Mouse (Mus musculus) retina, adult 2 months (tissue): ENCODE data around the gene Sema6d.

Source experiments
- DNase-seq: peaks from one replicate; pipeline ENCODE4 v3.0.0-alpha.2; 2012; ENCODE audit warnings: low read depth, low spot score

The Sema6d gene

GRCm38 (mm10) chr2:124612727-124613510 lies 523.1 kb downstream of the Sema6d start:
- DNase-seq, result no peak

DNA sequence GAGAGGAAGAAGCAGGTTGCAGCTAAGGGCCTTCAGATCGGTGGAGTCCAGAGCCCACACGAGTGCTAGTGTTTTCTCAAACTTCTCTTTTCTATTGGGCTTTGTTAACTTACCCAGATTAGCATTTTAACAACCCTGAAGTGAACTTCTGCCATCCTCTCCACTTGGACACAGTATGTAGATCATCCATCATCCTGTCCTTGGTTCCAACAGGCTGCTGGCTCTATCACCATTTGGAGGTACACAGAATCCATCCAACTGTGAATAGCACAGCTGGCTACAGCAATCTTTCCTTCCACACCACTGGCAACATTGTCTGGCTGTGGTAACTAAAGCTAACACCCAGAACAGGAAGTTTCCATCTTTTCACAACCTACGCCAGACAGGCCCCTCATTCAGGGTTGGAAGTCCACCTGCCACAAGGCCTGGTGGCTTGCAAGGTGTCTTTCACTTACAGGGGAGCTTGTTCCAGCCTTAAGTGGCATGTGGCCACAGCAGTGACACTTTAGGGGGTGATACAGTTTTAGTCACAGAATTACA lies 524.0 kb downstream of the Sema6d start:
- DNase-seq, result no peak

DNA sequence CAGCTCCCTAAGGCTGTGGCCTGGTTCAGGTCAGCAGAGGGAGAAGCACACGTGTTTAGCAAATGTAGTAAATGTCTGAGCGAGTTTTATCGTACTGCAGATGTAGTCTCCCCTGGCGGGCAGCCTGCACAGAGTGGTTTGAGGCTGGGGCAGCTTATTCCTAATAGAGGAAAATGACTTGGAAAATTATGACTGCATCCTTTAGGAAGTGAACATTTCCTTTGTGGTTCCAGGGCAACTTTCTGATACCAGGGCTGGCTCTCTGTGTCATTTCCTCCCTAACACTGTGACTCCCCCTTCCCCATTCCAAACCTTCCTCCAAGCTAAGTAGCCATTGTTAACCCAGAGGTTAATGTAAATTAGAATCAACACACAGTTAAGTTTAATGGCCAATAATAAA lies 527.0 kb downstream of the Sema6d start:
- DNase-seq, result no peak

- DNase-seq, result no peak
These were observed 527.7 kb downstream of the Sema6d start for GRCm38 (mm10) chr2:124617440-124617839.

DNA sequence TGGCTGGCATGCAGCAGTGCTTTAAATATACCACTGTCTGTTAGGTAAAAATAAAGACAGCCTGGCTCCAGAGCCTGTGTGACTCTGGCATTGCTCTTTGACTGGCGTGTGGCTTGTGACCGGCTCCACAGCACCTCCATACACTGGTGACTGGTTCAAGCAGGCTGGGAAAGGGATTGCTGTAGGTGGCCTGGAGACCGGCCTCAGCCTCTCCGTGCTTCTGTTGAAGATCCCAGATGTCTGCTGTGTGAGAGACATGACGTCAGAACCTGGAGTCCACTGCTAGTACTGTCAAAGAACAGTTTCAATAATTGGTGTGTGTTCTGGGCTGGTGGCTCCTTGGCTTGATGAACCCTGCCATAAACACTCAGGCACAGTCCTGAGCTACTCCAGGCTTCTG lies 528.3 kb downstream of the Sema6d start:
- DNase-seq, result no peak

DNA sequence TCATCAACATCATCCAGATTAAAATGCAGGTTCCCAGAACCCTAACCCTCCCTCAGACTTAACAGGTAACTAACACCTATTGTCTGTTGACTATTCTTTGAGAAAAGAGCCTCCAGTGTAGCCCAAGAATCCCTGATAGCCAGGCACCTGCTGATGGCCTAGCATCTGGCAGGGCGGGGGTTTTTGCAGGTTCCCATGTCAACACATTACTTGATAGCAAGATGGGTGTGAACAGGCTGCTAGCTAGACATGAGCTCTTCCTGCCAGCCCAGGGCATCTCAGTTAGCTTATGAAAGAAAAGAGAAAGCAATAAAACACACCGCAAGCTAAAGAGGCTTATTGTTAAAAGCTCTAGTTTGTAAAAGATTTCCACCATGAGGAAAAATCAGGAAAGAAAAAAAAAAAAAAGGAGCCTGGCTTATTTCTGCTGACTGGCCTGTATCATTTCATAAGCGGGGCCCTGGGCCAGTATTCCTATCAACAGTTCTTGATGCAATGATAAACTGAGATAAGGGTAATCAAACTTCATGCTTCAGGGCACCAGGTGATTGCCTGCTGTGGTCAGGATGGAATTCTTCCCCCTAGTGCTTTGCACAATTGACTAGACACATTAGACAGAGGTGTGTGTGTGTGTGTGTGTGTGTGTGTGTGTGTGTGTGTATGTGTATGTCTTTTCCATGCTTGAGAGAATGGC lies 528.9 kb downstream of the Sema6d start:
- no peak for DNase-seq

DNA sequence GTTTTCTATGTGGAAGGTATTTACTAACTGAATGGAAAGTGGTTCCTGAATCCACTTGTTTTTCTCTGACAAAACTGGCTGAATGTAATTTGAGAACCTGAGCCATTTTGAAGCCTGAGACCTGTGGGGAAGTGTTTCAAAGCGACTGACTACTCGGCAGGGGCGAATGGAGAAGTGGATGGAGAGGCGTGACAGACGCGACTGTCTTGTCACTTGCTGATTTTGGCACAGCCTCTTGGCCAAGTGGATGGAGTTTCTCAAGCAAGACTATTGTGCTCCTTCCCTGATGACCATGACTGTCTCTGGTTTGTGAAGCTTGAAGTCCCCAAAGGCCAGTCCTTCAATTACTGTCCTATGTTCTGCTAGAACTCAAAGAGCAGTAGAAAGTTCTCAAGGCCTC lies 530.7 kb downstream of the Sema6d start:
- no peak for DNase-seq

- DNase-seq, result no peak
These were observed 532.3 kb downstream of the Sema6d start for GRCm38 (mm10) chr2:124621972-124622621.

DNA sequence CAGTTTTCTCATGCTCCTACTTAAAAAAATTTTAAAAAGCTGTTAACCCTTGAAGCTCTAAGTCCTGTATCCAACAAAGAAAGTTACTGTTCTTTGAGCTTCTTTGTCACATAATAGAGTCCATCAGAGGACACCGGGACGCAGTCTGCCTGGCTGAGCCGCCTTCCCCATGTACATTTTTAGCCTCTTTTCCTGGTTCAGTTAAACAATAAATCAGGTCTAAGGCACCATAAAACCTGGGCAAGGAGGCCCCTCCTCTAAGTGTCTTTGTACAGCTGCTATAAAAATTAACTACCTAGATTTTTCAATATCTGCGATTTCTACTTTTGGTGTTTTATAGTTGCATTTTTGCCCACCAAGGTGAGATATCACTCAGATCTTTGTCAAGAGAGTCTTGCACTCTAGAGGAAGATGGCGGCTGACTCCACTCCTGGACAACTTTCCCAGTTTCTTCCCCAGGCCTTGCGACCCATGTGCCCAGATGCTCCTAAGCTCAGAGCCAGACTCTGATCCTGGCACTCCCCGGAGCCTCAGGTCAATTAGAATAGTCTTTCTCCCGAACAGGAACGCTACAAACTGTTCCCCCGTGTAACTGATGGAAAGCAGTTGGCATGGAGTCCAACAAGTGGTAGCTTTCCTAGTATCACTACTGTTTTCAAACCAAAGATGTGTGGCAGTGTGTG lies 534.6 kb downstream of the Sema6d start:
- DNase-seq, result no peak

DNA sequence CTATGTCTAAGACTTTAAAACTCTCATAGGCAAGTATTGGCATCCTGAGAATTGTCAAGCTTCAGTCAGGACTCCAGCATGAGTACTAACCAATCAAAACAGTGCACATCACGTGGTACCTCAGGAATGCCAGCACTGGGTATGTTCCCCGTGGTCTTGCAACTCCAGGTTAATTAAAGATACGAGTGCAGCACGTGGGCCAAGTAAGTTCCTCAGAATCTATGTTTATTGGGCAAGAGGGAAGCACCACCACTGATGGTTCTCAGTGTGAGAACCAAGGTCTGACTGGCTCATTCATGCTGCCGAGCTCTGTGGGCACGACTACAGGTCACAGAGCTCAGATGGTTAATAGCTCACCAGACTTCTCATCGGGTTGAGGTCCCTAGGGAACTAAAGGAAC lies 536.7 kb downstream of the Sema6d start:
- DNase-seq, result no peak

GRCm38 (mm10) chr2:124627664-124628063 lies 537.9 kb downstream of the Sema6d start:
- no peak for DNase-seq

DNA sequence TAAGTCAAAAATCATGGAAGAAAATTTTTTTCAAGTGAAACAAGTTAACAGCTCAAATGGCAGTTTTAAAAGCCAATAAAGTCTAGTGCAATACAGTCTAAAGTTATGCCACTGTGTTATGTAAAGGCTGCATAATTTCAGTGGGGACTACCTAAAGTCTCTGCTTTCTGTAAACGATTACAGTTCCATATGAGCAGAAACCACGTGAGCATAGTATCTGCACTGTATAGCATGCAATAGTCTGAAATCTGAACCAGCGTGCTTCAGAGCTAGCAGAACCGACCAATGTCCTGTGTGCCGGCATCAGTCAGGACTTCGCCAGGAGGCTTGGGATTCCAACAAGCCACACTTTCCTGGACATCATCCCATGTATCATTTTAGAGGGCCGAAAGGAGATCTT lies 538.9 kb downstream of the Sema6d start:
- no peak for DNase-seq

DNA sequence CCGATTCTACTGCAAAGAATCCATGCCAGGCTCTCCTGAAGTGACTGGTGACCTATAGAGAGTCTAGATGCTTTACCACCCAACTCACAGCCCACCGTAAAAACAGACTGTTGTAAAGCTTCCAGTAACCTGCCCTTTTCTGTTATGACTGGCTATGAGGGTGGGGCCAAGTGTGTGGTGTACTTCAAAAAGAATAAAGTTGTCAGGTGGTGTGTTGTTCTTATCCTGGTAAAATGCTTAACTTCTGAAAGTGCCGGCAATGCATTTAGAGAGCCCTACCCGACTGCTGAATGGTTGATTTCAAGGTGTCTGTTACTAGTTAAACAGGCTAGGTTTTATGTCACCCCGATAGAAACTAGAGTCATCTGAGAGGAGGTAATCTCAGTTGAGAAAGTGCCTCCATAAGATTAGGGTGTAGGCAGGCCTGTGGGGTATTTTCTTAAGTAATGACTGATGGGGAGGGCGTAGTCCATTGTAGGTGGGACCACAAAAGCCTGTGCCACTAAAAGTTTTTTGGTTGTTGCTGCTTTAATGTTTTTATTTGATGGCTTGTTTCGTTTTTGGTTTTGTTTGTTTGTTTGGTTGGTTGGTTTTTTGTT lies 544.7 kb downstream of the Sema6d start:
- no peak for DNase-seq

DNA sequence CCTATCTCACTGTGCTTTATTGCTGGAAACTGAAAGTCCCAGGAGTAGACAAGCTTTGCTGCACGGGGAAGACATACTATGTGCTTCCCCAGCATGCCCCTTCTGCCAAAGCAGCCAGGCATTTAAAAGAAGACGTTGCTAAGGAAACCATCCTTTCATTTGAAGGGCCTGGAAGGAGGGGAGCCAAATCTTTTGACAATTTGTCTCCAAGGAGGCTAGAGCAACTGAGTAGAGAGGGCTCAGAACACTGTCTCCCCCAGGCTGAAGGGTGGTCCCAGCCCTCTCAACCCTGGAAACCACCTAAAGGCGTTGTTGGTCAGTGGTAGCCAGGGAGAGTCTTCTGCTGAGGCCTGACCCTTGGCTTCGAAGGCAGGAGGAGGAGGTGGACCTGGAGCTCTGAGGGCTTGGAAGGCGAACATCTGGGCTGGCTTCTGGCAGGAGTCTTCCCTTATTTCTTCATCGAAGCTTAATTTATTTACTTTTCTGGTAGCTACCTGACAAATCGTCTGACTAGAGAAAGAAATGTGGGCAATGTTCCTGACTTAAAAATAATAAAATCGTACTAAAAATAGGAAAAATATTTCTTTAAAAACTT lies 545.6 kb downstream of the Sema6d start:
- no peak for DNase-seq

DNA sequence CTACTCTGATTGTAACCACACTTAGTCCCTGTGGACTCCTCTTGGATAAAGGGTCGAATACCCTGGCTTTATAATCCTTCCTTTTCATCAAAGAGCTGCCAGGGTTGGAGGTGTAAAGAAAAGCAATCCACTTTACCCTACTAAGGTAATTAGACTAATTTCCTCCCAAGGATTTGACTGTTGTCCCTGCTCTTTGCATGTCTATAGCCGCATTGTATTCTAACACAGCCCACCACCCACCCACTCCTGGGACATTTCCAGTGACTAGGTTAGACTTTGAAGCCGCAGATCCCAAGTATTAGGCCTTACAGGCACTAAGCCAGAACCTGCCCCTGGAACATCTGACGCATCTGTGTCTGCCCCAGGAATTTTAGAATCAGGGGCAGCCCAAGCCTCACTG lies 547.3 kb downstream of the Sema6d start:
- DNase-seq, result no peak

- no peak for DNase-seq
These were observed 549.6 kb downstream of the Sema6d start for GRCm38 (mm10) chr2:124639221-124639963.

- DNase-seq, result no peak
These were observed 550.9 kb downstream of the Sema6d start for GRCm38 (mm10) chr2:124640500-124641193.

DNA sequence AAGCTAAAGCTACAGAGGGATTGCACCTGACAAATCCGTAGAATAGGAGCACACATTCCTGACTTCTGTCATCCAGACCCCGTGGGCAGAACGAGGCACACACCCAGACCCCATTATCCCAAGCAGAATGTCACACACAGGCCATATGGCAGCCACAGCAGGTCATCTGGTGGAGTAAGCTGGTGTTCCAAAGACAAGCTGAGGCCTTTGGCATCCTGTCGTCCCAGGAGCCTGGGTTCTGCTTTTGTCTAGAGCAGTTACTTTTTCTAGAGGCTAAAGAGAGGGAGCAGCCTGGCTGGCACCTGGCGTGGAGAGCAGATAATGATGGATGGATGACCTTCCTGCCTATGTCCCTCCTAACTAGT lies 551.4 kb downstream of the Sema6d start:
- no peak for DNase-seq

DNA sequence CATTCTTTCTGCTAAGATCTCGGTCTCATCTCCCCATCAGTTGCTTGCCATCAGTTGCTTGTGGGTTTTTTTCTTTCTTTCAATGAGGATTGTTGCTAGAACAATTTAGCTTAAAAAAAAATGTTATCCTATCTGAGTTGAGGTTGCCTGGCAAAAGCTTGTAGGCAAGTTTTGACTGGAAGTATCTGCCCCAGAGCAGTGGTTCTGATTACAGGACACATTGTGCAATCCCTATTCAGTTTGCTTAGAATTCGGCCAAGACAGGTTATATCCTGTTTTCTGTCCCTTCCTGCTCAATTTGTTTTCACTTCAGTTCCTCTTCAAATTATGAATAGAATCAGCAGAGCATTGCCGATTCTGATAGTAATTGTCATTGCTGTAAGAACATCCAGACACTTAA lies 552.4 kb downstream of the Sema6d start:
- DNase-seq, result no peak

- DNase-seq, result no peak
These were observed 560.8 kb downstream of the Sema6d start for GRCm38 (mm10) chr2:124650609-124651008.
